Mouse (Mus musculus): Measurements from ENCODE around the gene Dnajb11. TPM values are rescaled to one million over a fixed set of nuclear protein-coding genes. Genes with fewer than 3 reads are reported as not detected.

The Dnajb11 gene
- polyA plus RNA-seq, 1 experiment: 92.5 TPM

- Histone ChIP-seq H3K4me1 (ENCODE audit: control insufficient read depth, insufficient read depth, low read length) (no peaks in the 10 kb centered on the region), H3K27ac (ENCODE audit: control insufficient read depth, insufficient read depth, low read depth, low read length, poor library complexity) (no peak overlapping the region), H3K4me3 (replicated peaks; ENCODE audit: control insufficient read depth, low read depth, low read length) (no peak overlapping the region)
- 52% methylated on average over 9 of the region's 9 CpGs for WGBS
- no peak for TF ChIP-seq CTCF (IDR thresholded peaks at IDR 0.05; ENCODE audit: control insufficient read depth, insufficient read depth, low read length)
- no peak for TF ChIP-seq POLR2A (IDR thresholded peaks at IDR 0.05; ENCODE audit: borderline replicate concordance, control insufficient read depth, low read depth, low read length)
These were observed 18.8 kb downstream of the Dnajb11 start for GRCm38 (mm10) chr16:22876218-22877043.

DNA sequence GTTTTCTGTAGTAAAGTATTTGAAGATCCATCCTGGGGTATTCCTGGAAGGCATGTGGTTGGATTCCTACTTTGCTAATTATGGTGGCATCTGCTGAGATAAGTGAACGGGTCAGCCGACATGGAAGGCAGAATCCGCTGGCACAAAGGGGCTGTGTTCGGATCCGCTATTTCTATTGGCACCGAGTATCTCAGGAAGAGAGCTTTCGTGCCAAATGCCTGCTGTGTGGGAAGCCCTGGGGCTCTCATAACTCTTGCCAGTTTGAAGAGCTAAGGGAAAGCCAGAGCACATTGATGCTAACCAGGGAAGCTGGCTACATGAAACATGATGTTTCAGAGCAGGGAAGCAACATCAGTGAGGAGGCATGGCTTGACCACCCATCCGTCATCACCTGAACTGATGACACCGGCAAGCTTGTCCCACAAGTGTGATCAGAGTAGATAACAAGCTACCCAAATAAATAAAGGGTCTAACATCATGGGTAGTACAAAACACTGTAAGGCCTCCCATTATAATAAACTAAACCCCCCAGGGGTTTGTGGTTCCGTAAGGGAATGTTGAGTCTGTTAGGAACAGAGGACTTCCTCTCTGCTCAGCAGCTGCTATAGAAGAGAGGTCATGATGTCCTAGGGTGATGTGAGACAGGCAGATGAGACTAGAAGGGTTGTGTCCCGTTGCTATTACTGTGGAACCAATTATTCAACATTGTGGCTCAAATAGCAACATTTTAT lies 20.2 kb downstream of the Dnajb11 start:
- no peaks in the 10 kb centered on the region for H3K4me1 ChIP-seq (ENCODE audit: control insufficient read depth, insufficient read depth, low read length)
- H3K27ac ChIP-seq (ENCODE audit: control insufficient read depth, insufficient read depth, low read depth, low read length, poor library complexity): no peak overlapping the region
- no peak for TF ChIP-seq POLR2A (IDR thresholded peaks at IDR 0.05; ENCODE audit: borderline replicate concordance, control insufficient read depth, low read depth, low read length)
- TF ChIP-seq CTCF (IDR thresholded peaks at IDR 0.05; ENCODE audit: control insufficient read depth, insufficient read depth, low read length): no peak
- no peak overlapping the region for H3K4me3 ChIP-seq (replicated peaks; ENCODE audit: control insufficient read depth, low read depth, low read length)
- 83% methylated on average over 11 of the region's 11 CpGs for WGBS

DNA sequence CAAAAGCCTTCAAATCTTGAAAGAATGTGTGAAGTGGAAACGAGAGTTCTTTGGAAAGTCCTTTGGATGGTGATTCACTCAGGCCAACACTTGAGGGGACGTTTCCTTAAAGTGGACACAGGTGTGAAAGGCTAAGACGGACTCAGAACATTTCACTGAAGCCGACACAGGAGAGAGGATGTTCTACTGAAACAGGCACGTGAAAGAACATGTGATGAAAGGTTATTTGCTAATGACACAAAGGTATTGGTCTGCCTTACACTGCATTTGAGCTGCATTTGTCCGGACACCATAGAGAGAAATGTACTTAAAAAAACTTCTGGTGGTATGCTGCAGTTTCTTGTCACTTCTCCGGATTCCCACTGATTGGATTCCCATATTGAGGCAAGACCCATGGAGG lies 21.1 kb downstream of the Dnajb11 start:
- Histone ChIP-seq H3K4me3 (replicated peaks; ENCODE audit: control insufficient read depth, low read depth, low read length) (no peak overlapping the region), H3K4me1 (ENCODE audit: control insufficient read depth, insufficient read depth, low read length) (no peaks in the 10 kb centered on the region), H3K27ac (ENCODE audit: control insufficient read depth, insufficient read depth, low read depth, low read length, poor library complexity) (no peak overlapping the region)
- 74% methylated on average over 7 of the region's 7 CpGs for WGBS
- TF ChIP-seq CTCF (IDR thresholded peaks at IDR 0.05; ENCODE audit: control insufficient read depth, insufficient read depth, low read length) (no peak), POLR2A (IDR thresholded peaks at IDR 0.05; ENCODE audit: borderline replicate concordance, control insufficient read depth, low read depth, low read length) (no peak)

DNA sequence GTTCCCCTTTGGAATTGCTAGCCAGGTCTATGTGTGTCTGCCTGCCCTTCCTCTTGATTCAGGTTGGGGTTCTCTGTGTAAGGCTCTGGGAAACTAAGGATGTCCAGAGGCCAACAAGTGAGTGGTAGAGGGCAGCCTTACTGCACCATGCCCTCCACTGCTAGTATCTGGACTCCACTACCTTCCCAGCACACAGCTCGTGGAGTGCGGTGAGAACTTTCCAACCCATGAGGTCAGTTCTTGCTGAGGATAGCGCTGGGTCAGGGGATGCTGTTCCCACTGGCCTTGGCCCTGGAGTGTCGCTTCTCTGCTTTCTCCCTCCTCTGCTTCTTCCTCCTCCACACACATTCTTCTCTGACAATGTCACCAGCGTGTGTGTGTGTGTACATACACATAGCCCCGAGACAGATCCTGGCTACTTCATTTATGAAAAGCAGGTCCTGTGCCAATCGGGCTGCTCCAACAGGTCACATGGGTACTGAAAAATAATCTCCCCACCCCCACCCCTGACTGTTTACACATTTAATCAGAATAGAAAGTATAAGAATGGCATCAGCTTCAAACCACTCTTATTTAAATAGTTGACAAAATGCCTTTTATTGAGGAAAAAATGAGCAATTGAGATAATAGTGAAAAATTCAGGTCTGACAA lies 22.4 kb downstream of the Dnajb11 start:
- whole genome bisulfite sequencing: 84% methylated on average over 7 of the region's 7 CpGs
- no peak for TF ChIP-seq CTCF (IDR thresholded peaks at IDR 0.05; ENCODE audit: control insufficient read depth, insufficient read depth, low read length)
- no peak for TF ChIP-seq POLR2A (IDR thresholded peaks at IDR 0.05; ENCODE audit: borderline replicate concordance, control insufficient read depth, low read depth, low read length)
- Histone ChIP-seq H3K4me1 (ENCODE audit: control insufficient read depth, insufficient read depth, low read length) (no peaks in the 10 kb centered on the region), H3K4me3 (replicated peaks; ENCODE audit: control insufficient read depth, low read depth, low read length) (no peak overlapping the region), H3K27ac (ENCODE audit: control insufficient read depth, insufficient read depth, low read depth, low read length, poor library complexity) (no peak overlapping the region)

GRCm38 (mm10) chr16:22880900-22881299 lies 23.3 kb downstream of the Dnajb11 start:
- 57% methylated on average over 6 of the region's 6 CpGs for WGBS
- TF ChIP-seq POLR2A (IDR thresholded peaks at IDR 0.05; ENCODE audit: borderline replicate concordance, control insufficient read depth, low read depth, low read length): no peak
- no peak for TF ChIP-seq CTCF (IDR thresholded peaks at IDR 0.05; ENCODE audit: control insufficient read depth, insufficient read depth, low read length)
- H3K27ac ChIP-seq (ENCODE audit: control insufficient read depth, insufficient read depth, low read depth, low read length, poor library complexity): no peak overlapping the region

GRCm38 (mm10) chr16:22881487-22881886 lies 23.8 kb downstream of the Dnajb11 start:
- no peak overlapping the region for H3K4me3 ChIP-seq (replicated peaks; ENCODE audit: control insufficient read depth, low read depth, low read length)
- no peak overlapping the region for H3K27ac ChIP-seq (ENCODE audit: control insufficient read depth, insufficient read depth, low read depth, low read length, poor library complexity)
- H3K4me1 ChIP-seq (ENCODE audit: control insufficient read depth, insufficient read depth, low read length): no peaks in the 10 kb centered on the region
- WGBS: 23% methylated on average over 4 of the region's 4 CpGs
- TF ChIP-seq POLR2A (IDR thresholded peaks at IDR 0.05; ENCODE audit: borderline replicate concordance, control insufficient read depth, low read depth, low read length) (no peak), CTCF (IDR thresholded peaks at IDR 0.05; ENCODE audit: control insufficient read depth, insufficient read depth, low read length) (no peak)

More at GRCm38 (mm10) chr16:22880900-22881299, 23.3 kb downstream of the Dnajb11 start:
- no peak overlapping the region for H3K4me3 ChIP-seq (replicated peaks; ENCODE audit: control insufficient read depth, low read depth, low read length)
- H3K4me1 ChIP-seq (ENCODE audit: control insufficient read depth, insufficient read depth, low read length): no peaks in the 10 kb centered on the region

- no peak overlapping the region for H3K27ac ChIP-seq (ENCODE audit: control insufficient read depth, insufficient read depth, low read depth, low read length, poor library complexity)
- WGBS: 67% methylated on average over 5 of the region's 5 CpGs
- TF ChIP-seq CTCF (IDR thresholded peaks at IDR 0.05; ENCODE audit: control insufficient read depth, insufficient read depth, low read length) (no peak), POLR2A (IDR thresholded peaks at IDR 0.05; ENCODE audit: borderline replicate concordance, control insufficient read depth, low read depth, low read length) (no peak)
- H3K4me1 ChIP-seq (ENCODE audit: control insufficient read depth, insufficient read depth, low read length): no peaks in the 10 kb centered on the region
- no peak overlapping the region for H3K4me3 ChIP-seq (replicated peaks; ENCODE audit: control insufficient read depth, low read depth, low read length)
These were observed 25.8 kb downstream of the Dnajb11 start for GRCm38 (mm10) chr16:22883441-22883840.

DNA sequence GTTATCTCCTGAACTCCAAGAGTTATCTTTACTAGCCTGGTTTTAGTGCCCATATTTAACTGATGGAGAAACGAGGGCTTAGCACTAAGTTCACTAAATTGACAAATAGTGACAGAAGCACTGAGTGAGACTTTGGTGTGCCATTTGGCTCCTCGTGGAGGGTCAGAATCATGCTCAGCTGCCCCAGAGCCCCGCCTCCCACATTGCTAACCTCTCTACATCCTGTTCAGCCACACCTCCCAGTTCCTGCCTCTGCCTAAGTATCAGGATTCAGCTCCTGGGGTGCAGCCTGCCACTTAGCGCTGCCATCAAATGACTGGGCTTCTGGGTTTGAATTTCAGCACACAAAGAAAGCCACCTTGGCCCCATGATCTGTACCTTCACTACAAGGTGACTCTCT lies 27.7 kb downstream of the Dnajb11 start:
- H3K27ac ChIP-seq (ENCODE audit: control insufficient read depth, insufficient read depth, low read depth, low read length, poor library complexity): no peak overlapping the region
- TF ChIP-seq CTCF (IDR thresholded peaks at IDR 0.05; ENCODE audit: control insufficient read depth, insufficient read depth, low read length) (no peak), POLR2A (IDR thresholded peaks at IDR 0.05; ENCODE audit: borderline replicate concordance, control insufficient read depth, low read depth, low read length) (no peak)
- no peak overlapping the region for H3K4me3 ChIP-seq (replicated peaks; ENCODE audit: control insufficient read depth, low read depth, low read length)
- no peaks in the 10 kb centered on the region for H3K4me1 ChIP-seq (ENCODE audit: control insufficient read depth, insufficient read depth, low read length)
- 22% methylated on average over 4 of the region's 4 CpGs for WGBS

Data from bone marrow, adult 2 months (tissue).